Mouse (Mus musculus) c-Kit-positive CD71-negative TER-119-negative erythroid progenitor cells, embryonic 14.5 days (primary cell): ENCODE results near the gene Vmn1r166.
"Not testable (repeated sequence)": the region's sequence is repeated elsewhere in the genome, so short reads cannot be mapped to it uniquely, and the experiment has no call there.

Experiments used
- DNase-seq: peaks from one replicate; pipeline ENCODE4 v3.0.0-alpha.2; 2013; ENCODE audit warnings: low read depth

Gene Vmn1r166

GRCm38 (mm10) chr7:23251582-23251981, at the start of gene Vmn1r166:
TSS of gene Vmn1r166 (minus strand) at chr7:23251682.
- not testable (repeated sequence) for DNase-seq

GRCm38 (mm10) chr7:23300892-23301291, 49.4 kb upstream of the Vmn1r166 start, which contains the start of gene Nlrp4e:
TSS of gene Nlrp4e (plus strand) at chr7:23301192.
- not testable (repeated sequence) for DNase-seq

GRCm38 (mm10) chr7:23278800-23279199, 27.3 kb upstream of the Vmn1r166 start, which contains the start of gene Gm6902:
TSS of gene Gm6902 (minus strand) at chr7:23278900.
- not testable (repeated sequence) for DNase-seq

GRCm38 (mm10) chr7:23217032-23217431, 34.5 kb downstream of the Vmn1r166 start, which contains the start of gene Vmn1r165:
TSS of gene Vmn1r165 (plus strand) at chr7:23217332.
- DNase-seq = not testable (repeated sequence)
